In the genomic region with DNA sequence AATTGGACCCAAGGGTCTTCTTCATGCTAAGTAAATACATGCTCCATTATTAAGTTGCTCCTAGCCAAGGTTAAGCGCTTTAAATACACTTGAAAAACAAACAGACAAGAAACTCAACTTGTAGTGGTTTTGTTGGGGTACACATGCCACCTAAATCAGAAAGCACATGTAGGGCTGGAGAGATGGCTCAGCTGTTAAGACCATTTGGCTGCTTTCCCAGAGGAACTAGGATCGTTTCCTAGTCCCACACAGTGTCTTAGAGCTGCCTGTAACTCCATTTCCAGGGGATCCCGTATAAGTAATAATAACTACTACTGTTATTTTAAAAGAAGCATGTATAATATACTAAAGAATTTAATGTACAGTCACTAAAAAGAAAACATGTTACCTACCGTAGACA, we compare ENCODE assay signal across 27 mouse cellular contexts. TPM values are rescaled to one million over a fixed set of nuclear protein-coding genes. Genes with fewer than 3 reads are reported as not detected.
A peak's percentile ranks its signal among the peaks of the same experiment; 100 is the strongest.
DNase-seq lines count a peak whose midpoint lies in the region; ATAC-seq and TF ChIP-seq lines count a peak whose summit lies in the region.
"Had no signal": no experiment of that assay in that cellular context is flagged by ENCODE, and none has a peak within 500 bp of the region (broad histone marks: within the 10 kb centered on the region; RNA-seq: fewer than 3 reads in every experiment).

No protein-coding gene starts in this region.

- 63% methylated on average over 4 of the region's 4 CpGs for WGBS in embryonic facial prominence, embryonic 14.5 days
- 94% methylated on average over 4 of the region's 4 CpGs for WGBS in embryonic facial prominence, embryonic 10.5 days
- WGBS in kidney, embryonic 15.5 days = 66% methylated on average over 4 of the region's 4 CpGs
- WGBS in lung, postnatal 0 days = 52% methylated on average over 4 of the region's 4 CpGs

- TF ChIP-seq EP300 in lung, postnatal 0 days (IDR thresholded peaks at IDR 0.05) = no peak

- H3K4me1 ChIP-seq in embryonic facial prominence, embryonic 14.5 days (ENCODE audit: control insufficient read depth, insufficient read depth, low read length) = no peaks in the 10 kb centered on the region
- peaks cover 24% of the 10 kb centered on the region for H3K4me1 ChIP-seq in embryonic facial prominence, embryonic 10.5 days
- H3K4me1 ChIP-seq in kidney, embryonic 15.5 days = peaks cover 14% of the 10 kb centered on the region
- no peaks in the 10 kb centered on the region for H3K4me1 ChIP-seq in lung, postnatal 0 days (ENCODE audit: insufficient read depth, low read depth, low read length)

- H3K36me3 ChIP-seq in embryonic facial prominence, embryonic 14.5 days (ENCODE audit: control insufficient read depth, insufficient read depth, low read length) = no peaks in the 10 kb centered on the region
- no peaks in the 10 kb centered on the region for H3K36me3 ChIP-seq in embryonic facial prominence, embryonic 10.5 days (replicated peaks)
- H3K36me3 ChIP-seq in kidney, embryonic 15.5 days = no peaks in the 10 kb centered on the region
- no peaks in the 10 kb centered on the region for H3K36me3 ChIP-seq in lung, postnatal 0 days (ENCODE audit: insufficient read depth, low read length)
- H3K36me3 ChIP-seq: embryonic facial prominence, embryonic 12.5 days; heart, embryonic 12.5 days; heart, embryonic 15.5 days had no signal

- TF ChIP-seq CTCF in lung, postnatal 0 days (IDR thresholded peaks at IDR 0.05) = no peak

- H3K9ac ChIP-seq in embryonic facial prominence, embryonic 14.5 days (ENCODE audit: low read depth, low read length) = no peak overlapping the region
- no peak overlapping the region for H3K9ac ChIP-seq in kidney, embryonic 15.5 days
- no peak overlapping the region for H3K9ac ChIP-seq in lung, postnatal 0 days (replicated peaks; ENCODE audit: low read depth)
- H3K9ac ChIP-seq: embryonic facial prominence, embryonic 12.5 days; forebrain, embryonic 13.5 days; forebrain, postnatal 0 days; heart, embryonic 12.5 days; heart, embryonic 15.5 days; hindbrain, embryonic 14.5 days had no signal

- intact Hi-C loops in heart, postnatal 36 days (cut with DNase I) = loop anchor here (10.0 kb wide), 1 partner anchor 167 kb away; no protein-coding TSS in a partner anchor

- H3K27ac ChIP-seq in embryonic facial prominence, embryonic 14.5 days (replicated peaks; ENCODE audit: low read depth, low read length) = no peak overlapping the region
- H3K27ac ChIP-seq in embryonic facial prominence, embryonic 10.5 days (replicated peaks) = no peak overlapping the region
- no peak overlapping the region for H3K27ac ChIP-seq in kidney, embryonic 15.5 days
- no peak overlapping the region for H3K27ac ChIP-seq in lung, postnatal 0 days (ENCODE audit: low read length)
- H3K27ac ChIP-seq: embryonic facial prominence, embryonic 12.5 days; forebrain, embryonic 13.5 days; gastrocnemius, adult 2 months; heart, adult 2 months; heart, embryonic 15.5 days; hindbrain, embryonic 14.5 days; hindbrain, postnatal 0 days had no signal

- no peak for ATAC-seq in embryonic facial prominence, embryonic 14.5 days (ENCODE audit: low read depth)
- ATAC-seq in kidney, embryonic 15.5 days (replicated peaks; ENCODE audit: low FRiP score) = no peak
- ATAC-seq in lung, postnatal 0 days = no peak
- ATAC-seq: activated CD4-positive, CD25-positive, alpha-beta regulatory T cell, adult 4 months; forebrain, embryonic 13.5 days; forebrain, postnatal 0 days; hindbrain, postnatal 0 days; inflammation-experienced regulatory T-cells, adult 6 months; intestine, embryonic 16.5 days had no signal

- H3K4me2 ChIP-seq in embryonic facial prominence, embryonic 14.5 days (ENCODE audit: low read depth, low read length) = no peak overlapping the region
- H3K4me2 ChIP-seq in kidney, embryonic 15.5 days = no peak overlapping the region
- no peak overlapping the region for H3K4me2 ChIP-seq in lung, postnatal 0 days (replicated peaks; ENCODE audit: low read depth, low read length)
- H3K4me2 ChIP-seq: embryonic facial prominence, embryonic 12.5 days; forebrain, embryonic 13.5 days; heart, embryonic 12.5 days; heart, embryonic 15.5 days; hindbrain, embryonic 14.5 days had no signal

- H3K27me3 ChIP-seq in embryonic facial prominence, embryonic 14.5 days (replicated peaks; ENCODE audit: control insufficient read depth, insufficient read depth, low read length) = peaks cover 4% of the 10 kb centered on the region; the same call in 1 of the 2 replicates
- peaks cover 7% of the 10 kb centered on the region; the same call in 1 of the 2 replicates for H3K27me3 ChIP-seq in embryonic facial prominence, embryonic 10.5 days (replicated peaks; ENCODE audit: low read depth, poor library complexity, severe bottlenecking)
- H3K27me3 ChIP-seq in kidney, embryonic 15.5 days = no peaks in the 10 kb centered on the region
- H3K27me3 ChIP-seq in lung, postnatal 0 days (replicated peaks; ENCODE audit: insufficient read depth, low read length) = no peaks in the 10 kb centered on the region
- H3K27me3 ChIP-seq: embryonic facial prominence, embryonic 12.5 days; forebrain, embryonic 13.5 days; heart, embryonic 12.5 days; heart, embryonic 15.5 days had no signal

- no peak overlapping the region for H3K4me3 ChIP-seq in embryonic facial prominence, embryonic 14.5 days (ENCODE audit: low read depth, low read length)
- H3K4me3 ChIP-seq in embryonic facial prominence, embryonic 10.5 days = no peak overlapping the region
- H3K4me3 ChIP-seq in kidney, embryonic 15.5 days (replicated peaks) = no peak overlapping the region
- H3K4me3 ChIP-seq in lung, postnatal 0 days (ENCODE audit: low read depth, low read length) = no peak overlapping the region
- H3K4me3 ChIP-seq: embryonic facial prominence, embryonic 12.5 days; erythroblast, embryonic 14.5 days; forebrain, embryonic 13.5 days; gastrocnemius, adult 2 months; heart, adult 2 months; heart, embryonic 12.5 days; heart, embryonic 15.5 days had no signal

- peak; percentile 39 for DNase-seq in embryonic facial prominence, embryonic 14.5 days (ENCODE audit: low spot score)
- no peak for DNase-seq in embryonic facial prominence, embryonic 10.5 days (ENCODE audit: low spot score)
- DNase-seq in heart, adult 18-20 months = peak; percentile 12 to 39
- no peak for DNase-seq in heart, postnatal 36 days
- peak; percentile 15 for DNase-seq in kidney, postnatal 14 days
- peak; percentile 21 for DNase-seq in lung, postnatal 0 days (ENCODE audit: low spot score)
- no peak for DNase-seq in lung, postnatal 36 days
- DNase-seq: adrenal gland, adult 8-10 months; adrenal gland, postnatal 25 days; cerebellum, adult 18-20 months; cerebellum, adult 9-10 months; cerebellum, postnatal 14 days; forebrain, postnatal 0 days; gastrocnemius, adult 2 months; gastrocnemius, postnatal 14 days; heart, adult 2 months had no signal

- no peaks in the 10 kb centered on the region for H3K9me3 ChIP-seq in embryonic facial prominence, embryonic 14.5 days (ENCODE audit: control insufficient read depth, low read length)
- H3K9me3 ChIP-seq in embryonic facial prominence, embryonic 10.5 days = no peaks in the 10 kb centered on the region
- no peaks in the 10 kb centered on the region for H3K9me3 ChIP-seq in kidney, embryonic 15.5 days (replicated peaks)
- no peaks in the 10 kb centered on the region for H3K9me3 ChIP-seq in lung, postnatal 0 days (ENCODE audit: low read length)
- H3K9me3 ChIP-seq: embryonic facial prominence, embryonic 12.5 days; forebrain, embryonic 13.5 days; heart, embryonic 12.5 days; heart, embryonic 15.5 days had no signal

RNA-seq across cellular contexts. Expression of a gene that starts 5.9 kb away (rescaled TPM):
- 17.0 and 23.4 TPM in 2 replicates for polyA plus RNA-seq in embryonic facial prominence, embryonic 14.5 days (2014; fragmentation: Nextera tagmentation; extraction: Ambion mirVana)
- 154 and 170 TPM in 2 replicates for polyA plus RNA-seq in embryonic facial prominence, embryonic 10.5 days (2016; fragmentation: Nextera tagmentation; extraction: Ambion mirVana)
- total RNA-seq in heart, adult 18-20 months (2021) = 1 to 10 TPM in 1 of 2 experiments, under 1 TPM in 1; 0.62 to 2.0 TPM
- total RNA-seq in heart, postnatal 36 days (2021) = 1 to 10 TPM; 2.9 to 3.3 TPM
- polyA plus RNA-seq in kidney, embryonic 15.5 days (2015; fragmentation: Nextera tagmentation; extraction: Ambion mirVana) = 85.5 and 87.2 TPM in 2 replicates
- 10.2 and 10.9 TPM in 2 replicates for polyA plus RNA-seq in lung, postnatal 0 days (2015; fragmentation: Nextera tagmentation; extraction: Ambion mirVana)
- polyA plus RNA-seq: activated CD4-positive, CD25-positive, alpha-beta regulatory T cell, adult 4 months; inflammation-experienced regulatory T-cells, adult 6 months had no signal

Comparison
In these comparisons a context has a peak if more than half of its experiments do, and no peak if none do; other contexts are left out.
1. DNase-seq: peak in embryonic facial prominence, embryonic 14.5 days (single experiment), heart, adult 18-20 months (2 of 2), kidney, postnatal 14 days (single experiment) and lung, postnatal 0 days (single experiment); none in embryonic facial prominence, embryonic 10.5 days (single experiment), heart, postnatal 36 days (0 of 2) and lung, postnatal 36 days (single experiment).